Mouse (Mus musculus) thymus, postnatal 14 days (tissue): ENCODE measurements around the gene Art5.

ENCODE experiments used
- DNase-seq: peaks from one replicate; pipeline ENCODE4 v3.0.0; 2021

The Art5 gene

GRCm38 (mm10) chr7:102109171-102109570 lies at the start of gene Art5:
Art5 (minus strand) TSS chr7:102109489.
- DNase-seq: no peak

DNA sequence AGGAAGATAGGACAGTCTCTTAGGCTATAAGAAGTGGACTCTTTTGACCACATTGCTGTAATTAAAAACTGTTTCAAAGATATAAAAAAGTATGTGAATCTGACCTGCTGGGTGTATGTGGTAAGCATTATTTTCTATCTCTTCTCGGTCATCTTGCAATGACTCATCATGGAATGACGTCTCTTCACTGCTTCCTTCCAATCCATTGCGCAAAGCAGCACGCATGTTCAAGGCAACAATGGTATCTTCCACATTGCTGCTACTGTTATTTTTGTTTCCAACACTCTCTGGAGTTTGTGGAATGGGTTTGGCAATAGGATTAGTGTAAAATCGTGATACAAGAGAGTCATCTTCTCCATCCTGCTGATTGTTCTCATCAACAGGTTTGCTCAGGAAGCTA lies 44.4 kb upstream of the Art5 start:
- no peak for DNase-seq

- DNase-seq: no peak
Measured at GRCm38 (mm10) chr7:102137898-102138297, 28.6 kb upstream of the Art5 start.

DNA sequence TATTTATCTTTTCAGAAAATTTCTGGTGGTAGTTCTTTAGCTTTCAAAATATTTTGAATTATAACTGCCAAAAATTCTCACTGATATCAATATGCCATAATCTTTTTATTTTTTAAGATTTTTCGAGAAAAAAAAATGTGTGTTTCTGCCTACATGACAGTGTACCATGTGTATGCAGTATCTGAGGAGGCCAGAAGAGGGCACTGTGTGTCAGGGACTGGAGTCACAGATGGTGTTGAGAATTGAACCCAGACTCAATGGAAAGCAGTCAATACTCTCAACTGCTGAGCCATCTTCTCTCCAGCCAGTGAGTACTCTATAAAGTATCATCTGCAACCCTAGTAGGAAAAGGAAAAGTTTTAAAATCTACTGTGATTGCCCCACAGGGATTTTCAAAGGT lies 28.2 kb upstream of the Art5 start:
- peak; percentile 72 for DNase-seq

DNA sequence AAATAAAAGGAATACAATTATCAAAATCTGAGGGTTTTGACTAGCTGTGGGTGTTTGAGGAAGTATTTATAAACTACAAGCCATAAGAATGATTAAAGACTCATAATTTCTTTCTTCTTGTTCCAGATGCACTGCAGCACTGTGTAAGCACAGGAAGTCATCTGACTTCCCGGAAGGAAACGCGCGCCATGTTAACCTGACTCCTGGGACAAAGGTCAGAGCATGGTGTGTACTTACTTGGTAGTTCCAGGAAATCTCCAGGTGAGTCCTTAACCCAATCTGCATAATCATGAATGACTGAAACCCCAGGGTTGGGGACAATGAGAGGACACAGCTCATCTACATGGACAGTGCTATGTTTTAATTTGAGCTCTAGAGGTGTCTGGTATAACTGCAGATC lies 23.1 kb upstream of the Art5 start:
- no peak for DNase-seq

- no peak for DNase-seq
Measured at GRCm38 (mm10) chr7:102120326-102120725, 11.0 kb upstream of the Art5 start.

DNA sequence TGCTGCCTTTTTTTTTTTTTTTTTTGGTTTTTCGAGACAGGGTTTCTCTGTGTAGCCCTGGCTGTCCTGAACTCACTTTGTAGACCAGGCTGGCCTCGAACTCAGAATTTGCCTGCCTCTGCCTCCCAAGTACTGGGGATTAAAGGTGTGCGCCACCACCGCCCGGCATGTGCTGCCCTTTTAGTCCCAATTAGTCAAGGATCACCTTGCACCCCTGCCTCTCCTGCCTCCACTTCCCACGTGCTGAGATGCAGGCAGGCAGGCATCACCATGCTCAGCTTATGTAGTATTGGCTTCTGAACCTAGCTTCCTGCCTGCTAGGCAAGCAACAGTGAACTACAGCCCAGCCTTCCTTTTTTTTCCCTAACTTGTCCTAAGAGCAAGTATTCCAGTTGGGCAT lies 8.1 kb upstream of the Art5 start:
- DNase-seq: no peak

DNA sequence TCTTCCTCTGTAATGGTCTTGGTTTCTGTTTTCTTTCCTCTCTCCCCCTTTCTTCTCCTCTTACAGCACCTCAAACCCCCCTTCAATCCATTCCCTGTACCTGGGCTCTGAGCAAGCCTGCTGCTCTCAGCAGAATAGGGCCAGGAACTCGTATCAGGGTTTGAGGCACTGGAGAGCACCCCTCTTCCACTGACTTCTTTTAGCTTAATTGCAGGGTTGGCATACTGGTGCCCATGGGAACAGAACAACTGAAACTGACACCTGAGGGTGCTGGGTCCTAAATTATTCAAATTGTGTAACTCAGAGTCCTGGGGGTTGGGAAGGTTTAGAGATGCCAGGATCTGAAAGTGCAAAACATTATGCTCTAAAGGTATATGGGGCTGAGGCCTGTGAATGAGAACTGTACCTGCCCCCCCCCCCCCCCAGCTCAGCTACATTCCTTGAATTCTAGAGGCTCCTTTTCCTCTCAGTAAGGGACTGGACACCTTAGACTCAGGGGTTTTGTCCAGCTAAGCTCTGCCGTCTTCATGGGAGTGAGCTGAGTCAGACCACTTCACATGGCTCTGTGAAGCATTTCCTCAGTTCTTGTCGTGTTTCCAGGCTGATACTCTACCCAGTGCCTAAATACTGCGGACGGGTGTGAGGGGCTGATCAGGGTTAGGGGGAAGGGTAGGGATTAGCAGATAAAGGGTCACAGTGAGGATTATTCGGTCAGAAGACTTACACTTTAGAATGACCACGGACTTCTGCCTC lies 7.5 kb upstream of the Art5 start, which contains the start of gene Chrna10:
Gene Chrna10 (minus strand): TSS at position 250 of the 753 bp plus-strand sequence.
- DNase-seq: no peak

- no peak for DNase-seq
Measured at GRCm38 (mm10) chr7:102113151-102113729, 4.0 kb upstream of the Art5 start.

DNA sequence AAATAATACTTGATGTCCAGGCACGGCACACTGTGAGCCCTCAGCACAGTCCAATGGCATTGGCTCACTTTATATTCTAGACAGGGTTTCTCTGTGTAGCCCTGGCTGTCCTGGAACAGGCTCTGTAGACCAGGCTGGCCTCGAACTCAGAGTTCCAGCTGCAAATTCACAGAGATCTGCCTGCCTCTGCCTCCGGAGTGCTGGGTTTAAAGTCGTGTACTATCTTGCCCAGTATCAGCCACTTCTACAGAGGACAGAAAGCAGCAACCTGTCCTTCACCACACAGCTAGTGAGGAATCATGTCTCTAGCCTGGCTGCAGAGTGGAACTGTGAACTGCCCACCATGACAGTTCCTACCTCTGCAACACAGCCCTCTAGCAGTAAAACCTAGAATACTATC lies 457 bp upstream of the Art5 start:
- DNase-seq: no peak

DNA sequence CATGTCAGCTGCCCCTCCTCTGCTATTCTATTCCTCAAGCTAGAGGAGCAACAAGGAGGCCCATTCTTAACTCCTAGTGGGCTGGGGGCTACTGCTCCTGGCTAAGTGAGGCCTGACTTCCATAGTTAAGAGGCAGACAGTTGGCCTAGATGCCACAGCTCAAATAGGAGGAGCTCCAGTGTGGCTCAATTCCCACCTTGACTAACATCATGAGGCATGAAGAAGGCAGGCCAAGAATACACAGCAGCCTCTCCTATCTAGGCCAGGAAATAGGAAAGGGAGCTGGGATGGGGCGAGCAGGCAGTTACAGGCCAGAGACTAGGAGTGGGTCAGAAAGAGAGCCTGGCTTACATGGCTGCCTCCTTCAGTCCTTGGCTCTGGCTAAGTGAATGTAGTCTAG lies 1.1 kb downstream of the Art5 start:
- DNase-seq: no peak

DNA sequence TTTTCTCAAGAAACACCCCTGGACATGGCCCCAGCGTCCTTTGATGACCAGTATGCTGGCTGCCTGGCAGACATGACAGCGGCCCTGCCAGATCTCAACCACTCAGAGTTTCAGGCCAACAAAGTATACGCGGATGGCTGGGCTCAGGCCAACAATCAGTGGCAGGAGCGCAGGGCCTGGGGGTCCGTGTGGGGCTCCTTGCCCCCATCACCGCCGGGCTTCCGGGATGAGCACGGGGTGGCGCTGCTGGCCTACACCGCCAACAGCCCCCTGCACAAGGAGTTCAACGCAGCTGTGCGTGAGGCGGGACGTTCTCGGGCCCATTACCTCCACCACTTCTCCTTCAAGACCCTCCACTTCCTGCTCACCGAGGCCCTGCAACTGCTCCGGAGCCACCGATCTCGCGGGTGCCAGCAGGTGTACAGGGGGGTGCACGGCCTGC lies 2.6 kb downstream of the Art5 start:
- DNase-seq: peak; percentile 81

DNA sequence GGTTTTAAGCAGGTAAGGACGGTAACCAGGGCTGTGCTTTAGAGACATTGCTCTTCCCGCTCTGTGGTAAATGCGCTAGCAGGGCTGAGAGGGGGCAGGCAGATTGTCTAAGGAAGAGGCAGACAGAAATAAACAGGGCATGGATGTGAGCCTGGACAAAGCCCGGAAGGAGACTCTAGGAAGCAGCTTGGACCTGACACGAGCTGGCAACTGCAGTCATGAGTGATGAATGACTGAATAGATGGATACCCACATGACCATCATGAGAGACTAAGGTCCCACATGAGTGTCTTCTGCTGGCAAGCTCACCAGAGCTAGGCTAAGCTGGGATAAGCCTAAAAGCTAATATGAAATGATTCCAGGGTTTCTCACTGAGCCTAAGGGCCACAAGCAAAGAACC lies 5.2 kb downstream of the Art5 start:
- DNase-seq: no peak

GRCm38 (mm10) chr7:102103555-102103954 lies 5.7 kb downstream of the Art5 start:
- no peak for DNase-seq

DNA sequence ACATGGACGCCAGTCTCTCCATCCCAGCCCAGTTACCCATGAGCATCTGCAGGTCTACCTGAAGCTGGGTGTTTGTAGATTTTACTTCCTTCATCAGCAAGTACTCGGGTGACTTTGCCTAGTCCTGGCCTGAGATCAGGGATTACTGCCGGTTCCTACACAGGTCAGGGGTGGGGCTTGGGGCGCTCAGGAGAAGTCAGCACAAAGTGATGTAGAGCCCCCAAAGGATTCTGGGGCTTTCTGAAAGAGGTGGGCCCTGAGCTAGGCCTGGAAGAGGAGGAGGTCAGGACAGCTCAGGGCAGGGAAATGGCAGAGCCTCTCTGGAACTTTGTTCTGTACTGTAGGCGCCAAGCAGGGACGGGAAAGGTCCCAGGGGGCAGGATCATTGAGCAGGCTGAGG lies 6.6 kb downstream of the Art5 start:
- DNase-seq: no peak

- no peak for DNase-seq
Measured at GRCm38 (mm10) chr7:102102241-102102640, 7.0 kb downstream of the Art5 start.

DNA sequence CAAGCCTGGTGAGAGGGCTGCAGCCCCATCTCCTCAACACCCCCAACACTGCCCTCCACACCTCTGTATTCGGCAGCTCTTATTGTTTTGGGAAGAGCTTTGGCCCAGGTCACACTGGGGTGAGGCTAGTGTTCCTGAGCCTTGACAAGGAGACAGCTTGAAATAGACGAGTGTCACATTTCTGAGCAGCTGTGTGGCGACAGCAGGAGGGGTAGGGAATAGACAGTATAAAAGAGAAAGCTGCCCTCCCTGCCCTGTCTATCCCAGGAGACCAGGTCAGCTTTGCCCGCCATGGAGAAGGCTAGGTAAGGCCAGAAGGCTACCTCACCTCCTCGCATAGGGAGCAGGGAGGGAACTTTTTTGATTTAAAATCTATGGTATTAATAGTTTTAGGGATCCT lies 7.8 kb downstream of the Art5 start, which contains the start of gene Art1:
Gene Art1 (plus strand): TSS at position 257 of the 400 bp plus-strand sequence.
- DNase-seq: no peak

- DNase-seq: no peak
Measured at GRCm38 (mm10) chr7:102100868-102101267, 8.4 kb downstream of the Art5 start.

- DNase-seq: peak; percentile 70
Measured at GRCm38 (mm10) chr7:102099760-102100661, 9.3 kb downstream of the Art5 start.

DNA sequence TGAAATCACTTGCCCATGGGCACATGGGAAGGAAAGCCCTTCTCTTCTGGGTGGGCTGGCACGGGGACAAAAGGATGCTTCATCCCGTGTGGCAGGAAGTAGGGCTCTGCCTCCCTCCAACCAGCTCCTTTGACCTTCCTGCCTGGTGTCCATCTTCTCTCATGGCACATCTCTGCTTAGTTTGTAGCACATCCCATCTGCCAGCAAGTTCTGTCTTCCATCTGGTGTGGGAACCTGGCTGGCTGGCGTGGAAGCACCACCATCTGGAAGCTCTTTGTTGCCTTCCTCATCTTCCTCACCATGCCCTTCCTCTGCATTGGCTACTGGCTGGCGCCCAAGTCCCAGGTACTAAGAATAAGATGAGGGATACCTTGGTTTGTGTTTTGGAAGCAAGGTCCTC lies 22.0 kb downstream of the Art5 start:
- no peak for DNase-seq

DNA sequence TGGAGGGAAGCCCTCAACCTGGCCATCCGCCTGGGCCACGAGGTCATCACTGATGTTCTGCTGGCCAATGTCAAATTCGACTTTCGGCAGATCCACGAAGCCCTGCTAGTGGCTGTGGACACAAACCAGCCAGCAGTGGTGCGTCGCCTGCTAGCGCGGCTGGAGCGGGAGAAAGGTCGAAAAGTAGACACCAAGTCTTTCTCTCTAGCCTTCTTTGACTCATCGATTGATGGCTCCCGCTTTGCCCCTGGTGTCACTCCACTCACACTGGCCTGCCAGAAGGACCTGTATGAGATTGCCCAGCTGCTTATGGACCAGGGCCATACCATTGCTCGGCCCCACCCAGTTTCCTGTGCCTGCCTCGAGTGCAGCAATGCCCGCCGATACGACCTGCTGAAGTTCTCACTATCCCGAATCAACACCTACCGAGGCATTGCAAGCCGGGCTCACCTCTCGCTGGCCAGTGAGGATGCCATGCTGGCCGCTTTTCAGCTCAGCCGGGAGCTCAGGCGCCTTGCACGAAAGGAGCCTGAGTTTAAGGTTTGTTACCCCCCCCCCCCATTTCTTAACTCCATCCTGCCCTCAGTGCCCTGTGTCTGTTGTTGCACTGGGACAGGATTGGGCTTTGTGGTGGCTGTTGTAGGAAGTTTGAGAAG lies 25.1 kb downstream of the Art5 start:
- no peak for DNase-seq

DNA sequence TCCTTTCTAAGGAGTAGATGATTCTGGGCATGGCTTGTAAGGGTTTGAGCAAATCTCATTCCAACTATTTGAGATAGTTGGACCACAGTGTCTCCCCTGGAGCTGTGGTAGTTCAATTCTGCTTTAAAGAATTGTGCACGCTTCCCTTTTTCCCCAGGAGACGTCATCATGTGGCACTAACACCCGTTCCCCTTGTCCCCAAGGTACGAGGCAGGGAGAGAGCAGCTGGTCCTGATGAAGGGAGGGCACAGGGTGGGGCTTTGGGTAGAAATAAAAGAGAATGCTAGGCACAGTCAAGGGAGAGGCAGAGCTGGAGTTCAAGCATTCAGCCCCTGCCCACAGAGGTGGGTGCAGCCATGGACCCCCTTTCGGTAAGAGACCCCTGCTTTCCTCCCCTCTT lies 26.5 kb downstream of the Art5 start, which contains the start of gene Trpc2:
Gene Trpc2 (plus strand): TSS at position 301 of the 400 bp plus-strand sequence.
- DNase-seq: no peak

GRCm38 (mm10) chr7:102081784-102082183 lies 27.5 kb downstream of the Art5 start:
- DNase-seq: no peak
